Mouse (Mus musculus) regulatory T cell (primary cell): ENCODE measurements around the gene Gjc2.

Experiments
- in situ Hi-C: fragments of 300-600 bp; cut with MboI, MseI; formaldehyde crosslinking; loops from one replicate; pipeline ENCODE4 v1.15.1; 2025; ENCODE audit warnings: high pct_unique_total_duplicates

Gjc2 gene

DNA sequence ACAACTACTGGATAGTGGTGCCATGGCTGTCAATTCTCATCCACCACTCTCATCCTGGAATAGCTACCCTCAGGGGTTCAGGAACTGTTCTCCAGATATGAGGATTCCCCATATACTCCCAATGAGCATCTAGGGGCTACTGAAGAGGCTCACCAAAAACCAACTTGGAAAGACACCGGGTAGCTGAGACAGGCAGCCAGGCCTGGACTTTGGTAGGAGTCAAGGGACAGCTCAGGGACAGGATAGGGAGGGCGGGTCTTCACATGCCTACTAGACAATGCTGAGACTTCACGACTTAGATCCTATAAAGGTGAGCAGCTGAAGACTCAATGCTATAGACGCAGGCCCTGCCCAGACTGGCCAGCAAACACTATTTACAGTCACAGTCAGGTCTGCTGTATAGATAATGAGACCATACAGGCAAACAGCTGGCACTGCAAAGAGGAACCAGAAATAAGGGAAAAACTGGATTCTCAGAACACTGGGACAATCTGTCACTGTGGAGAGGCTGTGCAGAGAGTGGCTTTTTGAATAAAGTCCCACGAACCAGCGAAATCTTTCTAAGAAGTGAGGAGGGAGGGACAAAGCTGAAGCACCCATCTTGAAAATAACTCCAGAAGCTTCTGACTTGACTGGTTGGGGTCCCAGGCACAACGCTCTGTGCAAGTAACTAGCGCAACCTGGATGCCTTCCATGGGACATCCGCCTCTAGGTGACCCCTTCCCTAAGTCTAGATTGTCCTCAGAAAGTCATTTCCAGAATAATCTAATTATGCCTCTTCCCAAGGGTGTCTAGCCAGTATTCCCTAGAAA is 20.4 kb downstream of the Gjc2 start:
- in situ Hi-C loops: no loop called here

DNA sequence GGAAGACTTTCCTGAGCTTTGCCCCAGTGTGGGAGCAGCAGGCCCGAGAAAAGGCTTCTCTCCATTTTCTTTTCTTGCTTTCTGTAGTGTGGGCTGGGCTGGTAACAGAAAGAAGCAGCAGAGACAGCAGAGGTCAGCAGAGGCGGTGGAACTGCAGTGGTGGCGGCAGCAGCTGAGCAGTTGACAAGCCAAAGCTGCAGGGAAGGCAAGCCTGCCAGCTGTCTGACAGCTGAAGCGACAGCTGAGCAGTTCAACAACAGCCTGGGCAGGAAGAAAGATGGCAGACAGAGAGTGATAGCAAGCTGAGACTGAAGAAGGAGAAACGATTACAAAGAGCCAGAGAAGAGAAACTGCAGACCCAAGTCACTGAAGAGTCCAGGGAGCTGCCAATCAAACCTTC is 21.6 kb downstream of the Gjc2 start:
- in situ Hi-C loops: no loop called here

- in situ Hi-C loops: no loop called here
Measured at GRCm38 (mm10) chr11:59159558-59159957, 23.5 kb downstream of the Gjc2 start.

DNA sequence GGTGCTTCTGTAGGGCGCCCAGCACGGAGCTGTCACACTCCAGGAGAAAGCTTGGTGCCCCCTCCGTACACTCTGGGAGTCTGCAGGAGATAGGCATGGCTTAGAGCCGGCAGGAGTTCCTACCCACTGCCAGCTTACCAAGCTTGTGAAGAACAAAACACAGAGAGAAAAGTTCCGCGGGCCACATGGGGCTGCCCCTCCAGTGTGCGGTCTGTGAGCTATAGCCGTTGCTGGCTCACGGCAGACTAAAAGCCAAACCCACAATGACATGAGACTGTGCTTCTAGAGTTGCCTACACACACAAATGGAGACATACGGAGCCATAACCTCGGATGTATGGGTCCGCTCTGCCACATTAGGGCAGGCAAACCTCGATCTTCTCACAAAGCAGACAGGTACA is 23.9 kb downstream of the Gjc2 start:
- in situ Hi-C loops: no loop called here

- in situ Hi-C loops: no loop called here
Measured at GRCm38 (mm10) chr11:59155900-59156299, 27.1 kb downstream of the Gjc2 start.

- in situ Hi-C loops: no loop called here
Measured at GRCm38 (mm10) chr11:59154220-59154619, 28.8 kb downstream of the Gjc2 start.

- in situ Hi-C loops: no loop called here
Measured at GRCm38 (mm10) chr11:59151729-59152128, 31.3 kb downstream of the Gjc2 start.

DNA sequence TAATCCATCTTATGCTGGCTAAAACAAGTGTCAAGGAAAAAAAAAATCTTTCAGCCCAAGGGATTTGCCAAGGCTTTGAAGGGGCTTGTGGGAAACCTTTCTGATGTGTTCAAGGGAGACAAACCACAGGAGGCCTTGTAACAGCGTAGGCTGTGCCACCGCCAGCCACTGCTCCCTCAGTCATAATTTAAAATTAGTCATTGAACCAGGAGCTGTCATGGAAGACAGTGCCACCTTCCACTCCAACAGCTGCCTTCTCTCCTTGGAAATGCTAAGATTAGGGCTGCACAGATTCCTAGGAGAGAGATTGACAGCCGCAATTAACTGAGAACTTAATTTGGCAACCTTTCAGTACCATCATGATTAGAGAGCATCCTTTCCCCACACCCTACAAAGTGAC is 33.7 kb downstream of the Gjc2 start:
- in situ Hi-C loops: no loop called here

DNA sequence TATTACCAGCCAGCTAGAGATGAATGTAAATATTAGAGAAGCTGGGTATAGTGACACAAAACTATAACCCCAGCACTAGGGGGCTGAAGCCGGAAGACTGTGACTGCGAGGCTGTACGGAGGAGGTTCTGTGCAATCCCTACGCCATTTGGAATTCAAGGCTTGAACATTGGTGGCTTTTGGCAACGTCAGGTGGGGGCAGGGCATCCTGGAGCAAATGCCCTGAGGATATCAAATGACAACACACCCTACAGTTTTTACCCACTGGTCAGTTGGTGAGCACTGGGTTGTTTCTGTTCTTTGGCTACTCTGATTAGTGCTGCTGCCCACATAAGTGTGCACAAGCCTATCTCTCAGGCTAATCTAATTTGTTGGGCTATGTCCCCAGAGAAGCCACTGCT is 40.1 kb downstream of the Gjc2 start:
- in situ Hi-C loops: no loop called here

GRCm38 (mm10) chr11:59141772-59142370 is 41.1 kb downstream of the Gjc2 start:
- in situ Hi-C loops: no loop called here

DNA sequence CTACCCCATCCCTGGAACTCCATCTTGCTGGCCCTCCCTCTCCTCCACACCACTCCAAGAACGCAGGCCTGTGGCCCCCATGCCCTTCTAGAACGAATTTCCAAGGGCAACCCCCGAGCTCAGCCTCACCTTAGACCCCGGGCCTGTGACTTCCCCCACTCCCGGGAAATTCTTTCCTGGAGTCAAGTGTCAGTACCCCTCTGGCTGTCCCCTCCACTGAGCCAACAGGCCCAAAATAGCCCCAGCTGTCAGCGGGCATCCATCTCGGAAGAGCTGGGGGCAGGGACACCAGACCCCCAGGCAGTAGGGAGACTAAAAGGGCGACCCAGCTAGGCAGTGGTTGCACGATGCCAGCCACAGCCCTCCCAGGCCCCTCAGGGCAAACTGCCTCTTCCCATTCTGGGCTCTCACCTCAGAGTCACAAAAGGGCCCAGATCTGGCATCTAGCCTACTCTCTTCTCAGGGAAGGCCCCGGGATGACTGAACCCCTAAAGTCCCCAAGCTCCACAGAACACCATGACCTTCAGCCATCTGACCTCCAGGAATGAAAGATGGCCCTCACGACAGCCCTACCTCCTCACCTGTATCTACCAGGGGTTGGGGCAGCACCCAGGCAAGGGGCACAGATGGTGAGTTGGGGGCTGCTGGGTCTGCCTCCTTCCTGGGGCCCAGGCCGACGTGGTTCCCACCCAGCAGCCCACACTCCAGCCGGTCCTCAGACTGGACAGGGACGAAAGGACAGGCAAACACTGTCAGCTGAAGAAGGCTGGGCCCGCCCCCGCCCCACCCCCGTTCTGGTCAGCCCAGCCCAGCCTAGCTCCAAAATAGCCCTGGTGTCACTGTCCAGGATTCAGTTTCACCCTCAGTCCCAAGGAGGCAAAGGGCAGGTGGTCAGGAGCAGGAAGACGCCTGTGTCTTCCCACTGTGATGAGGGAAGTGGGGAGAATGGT is 44.2 kb downstream of the Gjc2 start:
- in situ Hi-C loops: no loop called here

DNA sequence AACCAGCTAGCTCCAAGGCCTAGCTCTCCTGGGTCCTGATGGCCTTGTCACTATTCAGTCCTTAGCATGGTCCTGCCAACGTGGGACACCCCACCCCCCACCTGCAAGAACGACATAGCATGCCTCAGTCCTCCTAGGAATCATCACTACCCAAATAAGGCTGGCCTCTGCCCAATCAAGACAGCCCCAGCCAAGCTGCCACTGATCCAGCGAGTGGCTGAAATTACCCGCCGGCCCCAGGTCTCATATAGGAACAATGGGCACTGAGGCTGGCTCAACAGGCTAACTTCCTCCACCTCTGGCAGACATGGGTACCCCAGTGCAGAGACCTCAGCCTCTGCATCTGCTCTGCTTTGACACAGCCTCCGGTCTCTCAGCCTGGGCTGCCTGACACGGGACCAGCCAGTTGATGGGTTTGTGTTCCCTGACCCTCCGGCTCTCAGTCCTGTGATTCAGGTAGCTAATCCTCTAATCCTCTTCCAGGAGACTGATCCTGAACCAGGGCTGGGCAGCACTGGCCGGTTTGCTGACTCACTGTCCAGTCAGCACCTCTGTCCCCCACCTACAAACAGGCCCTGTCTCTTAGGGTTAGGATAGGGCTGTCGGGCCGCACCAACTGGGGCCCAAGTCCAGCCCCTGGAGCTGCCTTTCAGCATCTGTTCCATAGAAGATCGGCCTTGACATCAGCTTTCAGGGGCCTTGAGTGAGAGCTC is 45.9 kb downstream of the Gjc2 start:
- in situ Hi-C loops: no loop called here

DNA sequence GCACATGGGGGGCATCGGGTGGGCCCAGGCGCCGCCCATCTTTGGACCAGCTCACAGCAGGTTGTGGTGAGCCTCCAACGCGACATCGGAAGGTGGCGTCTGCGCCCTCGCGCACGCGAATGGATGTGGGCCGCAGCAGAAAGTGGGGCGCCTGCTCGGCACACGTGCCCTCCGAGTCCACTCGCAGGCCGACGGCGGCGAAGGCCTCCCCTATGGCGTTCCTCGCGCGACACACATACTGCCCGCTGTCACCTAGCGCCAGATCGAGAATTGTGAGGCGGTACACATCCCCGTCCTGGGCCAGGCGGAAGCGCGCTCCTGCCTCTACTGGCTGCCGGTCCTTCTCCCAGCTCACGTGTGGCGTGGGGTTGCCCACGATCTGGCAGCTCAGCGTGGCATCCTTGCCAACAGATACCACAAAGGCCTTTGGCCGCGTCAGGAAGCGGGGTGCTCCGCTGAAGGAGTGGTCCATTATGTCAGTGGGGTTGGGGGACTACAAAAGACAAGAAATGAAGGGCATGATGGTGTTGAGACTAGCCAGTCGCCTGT is 47.0 kb downstream of the Gjc2 start, which contains the start of gene Obscn:
TSS of gene Obscn (minus strand) at position 499 of the 549 bp plus-strand sequence.
- in situ Hi-C loops: no loop called here

DNA sequence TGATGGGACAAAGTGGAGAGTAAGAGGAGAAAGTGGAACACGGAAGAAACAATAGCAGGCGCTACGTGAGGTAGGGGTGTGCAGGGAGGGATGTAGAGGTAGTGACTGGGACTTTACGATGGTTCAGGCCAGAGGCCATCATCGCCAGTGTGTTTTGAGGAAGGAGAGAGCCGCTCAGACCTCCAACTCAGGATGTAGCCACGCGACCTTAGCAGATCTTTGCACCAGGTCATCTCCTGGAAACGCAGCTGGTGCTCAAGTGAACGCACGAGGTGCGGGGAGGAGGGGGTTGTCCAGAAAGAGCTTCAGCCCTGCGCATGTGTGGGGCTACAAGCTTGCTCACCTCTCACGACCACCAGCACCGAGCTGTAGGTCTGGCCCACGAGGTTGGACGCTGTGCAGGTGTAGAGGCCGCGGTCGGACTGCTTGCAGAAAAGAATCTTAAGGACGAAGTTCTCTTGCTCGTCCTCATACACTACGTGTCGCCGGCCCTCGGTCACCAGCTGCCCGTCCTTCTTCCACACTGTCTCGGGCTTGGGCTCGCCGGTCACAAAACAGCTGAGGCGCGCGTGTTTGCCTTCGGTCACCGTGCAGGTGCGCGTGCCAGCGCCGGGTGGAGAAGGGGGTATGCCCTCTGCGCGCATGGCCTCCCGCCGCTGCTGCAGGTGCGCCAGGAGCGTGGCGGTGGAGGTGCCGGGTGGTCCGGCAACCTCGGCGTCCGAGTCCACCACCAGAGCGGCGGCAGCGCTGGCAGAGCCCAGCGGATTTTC is 47.8 kb downstream of the Gjc2 start:
- in situ Hi-C loops: no loop called here

GRCm38 (mm10) chr11:59134373-59134997 is 48.5 kb downstream of the Gjc2 start:
- in situ Hi-C loops: no loop called here

GRCm38 (mm10) chr11:59132065-59132464 is 50.9 kb downstream of the Gjc2 start:
- in situ Hi-C loops: no loop called here

GRCm38 (mm10) chr11:59131348-59131919 is 51.6 kb downstream of the Gjc2 start:
- in situ Hi-C loops: no loop called here

DNA sequence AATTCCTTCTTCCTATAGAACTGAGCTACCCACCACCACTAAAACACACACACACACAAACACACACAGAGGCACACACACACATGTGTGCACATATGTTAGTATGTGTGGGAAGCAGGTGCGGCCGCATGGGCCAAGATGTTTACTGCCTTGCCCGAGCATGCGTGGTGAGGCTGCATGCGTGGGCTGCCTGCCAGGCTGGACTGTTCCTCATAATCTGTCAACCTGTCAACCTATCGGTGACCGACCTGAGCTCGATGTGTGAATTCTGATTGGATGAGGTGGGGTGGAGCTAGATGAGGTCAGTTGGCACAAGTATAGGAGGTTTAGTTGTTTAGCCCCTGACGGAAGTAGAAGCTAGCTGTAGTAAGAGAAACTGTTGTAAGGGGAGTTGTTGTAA is 52.2 kb downstream of the Gjc2 start:
- in situ Hi-C loops: no loop called here
